Mouse (Mus musculus): ENCODE data around the gene Gatad2a. TPM values are rescaled to one million over a fixed set of nuclear protein-coding genes. Genes with fewer than 3 reads are reported as not detected.

Gatad2a gene
- polyA plus RNA-seq, 1 experiment from 2014 or later: 78.8 TPM

Other genes with a start within 250 kb of the Gatad2a start
- 7.6 and 7.8 TPM in 2 replicates for gene Zfp963, start 246.4 kb downstream of the Gatad2a start, polyA plus RNA-seq (2014; fragmentation: Nextera tagmentation; extraction: Ambion mirVana)
- gene Gm20422, start 221.5 kb downstream of the Gatad2a start, polyA plus RNA-seq (2014; fragmentation: Nextera tagmentation; extraction: Ambion mirVana): not detected in 2 replicates
- gene Atp13a1, start 205.2 kb downstream of the Gatad2a start, polyA plus RNA-seq (2014; fragmentation: Nextera tagmentation; extraction: Ambion mirVana): 35.0 and 35.9 TPM in 2 replicates
- gene Zfp866, start 205.2 kb downstream of the Gatad2a start, polyA plus RNA-seq (2014; fragmentation: Nextera tagmentation; extraction: Ambion mirVana): 36.7 and 38.9 TPM in 2 replicates
- gene Gmip, start 187.7 kb downstream of the Gatad2a start, polyA plus RNA-seq (2014; fragmentation: Nextera tagmentation; extraction: Ambion mirVana): 4.4 and 4.6 TPM in 2 replicates
- 1.8 and 2.1 TPM in 2 replicates for gene Lpar2, start 174.0 kb downstream of the Gatad2a start, polyA plus RNA-seq (2014; fragmentation: Nextera tagmentation; extraction: Ambion mirVana)
- 13.8 and 14.9 TPM in 2 replicates for gene Pbx4, start 163.9 kb downstream of the Gatad2a start, polyA plus RNA-seq (2014; fragmentation: Nextera tagmentation; extraction: Ambion mirVana)
- 0.32 and 0.66 TPM in 2 replicates for gene Cilp2, start 108.7 kb downstream of the Gatad2a start, polyA plus RNA-seq (2014; fragmentation: Nextera tagmentation; extraction: Ambion mirVana)
- gene Tssk6, start 94.2 kb downstream of the Gatad2a start, polyA plus RNA-seq (2014; fragmentation: Nextera tagmentation; extraction: Ambion mirVana): 3.2 and 3.7 TPM in 2 replicates
- gene Ndufa13, start 93.8 kb downstream of the Gatad2a start, polyA plus RNA-seq (2014; fragmentation: Nextera tagmentation; extraction: Ambion mirVana): 158 and 165 TPM in 2 replicates
- gene Yjefn3, start 93.7 kb downstream of the Gatad2a start, polyA plus RNA-seq (2014; fragmentation: Nextera tagmentation; extraction: Ambion mirVana): 3.6 TPM in 2 replicates
- gene Mau2, start 46.4 kb upstream of the Gatad2a start, polyA plus RNA-seq (2014; fragmentation: Nextera tagmentation; extraction: Ambion mirVana): 44.8 and 47.8 TPM in 2 replicates
- 29.1 and 32.1 TPM in 2 replicates for gene Sugp1, start 46.4 kb upstream of the Gatad2a start, polyA plus RNA-seq (2014; fragmentation: Nextera tagmentation; extraction: Ambion mirVana)
- 0.34 and 0.72 TPM in 2 replicates for gene Tm6sf2, start 76.5 kb upstream of the Gatad2a start, polyA plus RNA-seq (2014; fragmentation: Nextera tagmentation; extraction: Ambion mirVana)
- gene Hapln4, start 87.1 kb upstream of the Gatad2a start, polyA plus RNA-seq (2014; fragmentation: Nextera tagmentation; extraction: Ambion mirVana): 0.07 TPM in 1 of 2 replicates, not detected in the other
- gene Ncan, start 124.5 kb upstream of the Gatad2a start, polyA plus RNA-seq (2014; fragmentation: Nextera tagmentation; extraction: Ambion mirVana): 6.4 and 7.3 TPM in 2 replicates
- gene Nr2c2ap, start 134.9 kb upstream of the Gatad2a start, polyA plus RNA-seq (2014; fragmentation: Nextera tagmentation; extraction: Ambion mirVana): 19.2 and 19.5 TPM in 2 replicates
- gene Rfxank, start 142.8 kb upstream of the Gatad2a start, polyA plus RNA-seq (2014; fragmentation: Nextera tagmentation; extraction: Ambion mirVana): 17.0 and 18.3 TPM in 2 replicates
- 40.4 and 46.6 TPM in 2 replicates for gene Borcs8, start 143.1 kb upstream of the Gatad2a start, polyA plus RNA-seq (2014; fragmentation: Nextera tagmentation; extraction: Ambion mirVana)
- 0.45 and 0.64 TPM in 2 replicates for gene Mef2b, start 143.3 kb upstream of the Gatad2a start, polyA plus RNA-seq (2014; fragmentation: Nextera tagmentation; extraction: Ambion mirVana)
- 26.2 and 29.8 TPM in 2 replicates for gene Tmem161a, start 176.0 kb upstream of the Gatad2a start, polyA plus RNA-seq (2014; fragmentation: Nextera tagmentation; extraction: Ambion mirVana)
- 1.3 and 1.4 TPM in 2 replicates for gene Slc25a42, start 215.9 kb upstream of the Gatad2a start, polyA plus RNA-seq (2014; fragmentation: Nextera tagmentation; extraction: Ambion mirVana)
- gene Sugp2, start 237.8 kb upstream of the Gatad2a start, polyA plus RNA-seq (2014; fragmentation: Nextera tagmentation; extraction: Ambion mirVana): 31.4 and 34.0 TPM in 2 replicates
- gene Armc6, start 238.1 kb upstream of the Gatad2a start, polyA plus RNA-seq (2014; fragmentation: Nextera tagmentation; extraction: Ambion mirVana): 21.9 and 28.4 TPM in 2 replicates

Measured in embryonic facial prominence, embryonic 11.5 days (tissue).